Mouse (Mus musculus): ENCODE results near the gene Prkd2. TPM values are rescaled to one million over a fixed set of nuclear protein-coding genes. Genes with fewer than 3 reads are reported as not detected.
A peak's percentile ranks its signal among the peaks of the same experiment; 100 is the strongest.

Prkd2 gene
- total RNA-seq, 2 experiments from 2014 or later, result 5.8 to 8.2 TPM

GRCm38 (mm10) chr7:16827274-16827673 lies 15.4 kb upstream of the Prkd2 start:
- no peak for DNase-seq

DNA sequence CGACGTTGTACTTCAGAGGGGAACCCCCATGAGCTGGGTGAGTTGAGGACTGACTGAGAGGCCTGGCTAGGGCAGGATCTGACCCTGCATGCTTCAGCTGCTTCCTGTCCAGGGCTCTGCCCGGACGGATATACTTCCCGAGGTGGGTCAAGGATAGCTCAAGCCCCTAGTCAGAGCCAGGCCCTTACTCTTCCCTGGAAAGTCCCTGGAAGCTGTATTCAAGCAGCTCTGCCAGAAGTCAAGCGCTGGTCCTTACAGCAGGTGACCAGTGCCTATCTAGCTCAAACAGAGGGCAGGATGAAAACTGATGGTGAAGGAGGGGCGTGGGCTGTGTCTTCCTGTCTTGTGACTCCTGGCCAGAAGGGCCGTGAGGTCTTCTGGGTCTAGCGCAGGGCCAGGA lies 12.3 kb upstream of the Prkd2 start:
- DNase-seq, result no peak

DNA sequence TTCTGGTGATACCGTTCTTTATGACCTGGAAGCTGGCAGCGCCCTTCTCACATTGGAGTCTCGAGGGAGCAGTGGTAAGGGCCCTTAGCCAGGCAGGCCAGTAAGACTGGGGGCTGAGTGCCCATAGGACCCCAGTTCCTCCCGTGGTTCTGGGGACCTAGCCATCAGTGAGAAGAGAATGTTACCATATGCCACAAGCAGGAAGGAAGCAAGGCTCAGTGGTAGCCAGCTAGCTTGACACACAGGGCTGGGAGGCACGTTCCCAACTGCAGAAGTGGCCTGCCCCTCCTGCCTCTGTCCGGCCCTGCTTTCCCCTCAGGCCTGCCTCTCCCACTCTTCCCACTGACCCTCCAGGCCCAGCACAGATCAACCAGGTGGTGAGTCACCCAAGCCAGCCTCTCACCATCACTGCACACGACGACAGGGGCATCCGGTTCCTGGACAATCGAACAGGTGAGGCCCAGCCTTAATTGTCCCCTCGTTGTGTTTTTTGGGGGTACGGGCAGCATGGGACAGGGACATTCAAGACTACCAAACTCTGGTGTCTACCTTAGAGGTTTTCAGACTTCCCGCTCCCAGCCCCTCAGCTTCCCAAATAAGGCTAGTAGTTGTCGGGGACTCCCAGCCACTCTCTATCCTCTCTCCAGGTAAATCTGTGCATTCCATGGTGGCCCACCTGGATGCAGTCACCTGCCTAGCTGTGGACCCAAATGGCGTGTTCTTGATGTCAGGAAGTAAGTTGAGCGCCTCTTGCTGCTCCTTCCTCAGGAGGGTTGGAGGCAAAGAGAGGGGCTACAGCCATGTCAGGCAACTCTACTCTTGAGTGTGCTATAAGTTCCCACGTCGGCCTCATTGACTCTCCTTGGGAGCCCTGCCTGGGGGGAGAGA lies 4.5 kb upstream of the Prkd2 start:
- DNase-seq, result no peak

DNA sequence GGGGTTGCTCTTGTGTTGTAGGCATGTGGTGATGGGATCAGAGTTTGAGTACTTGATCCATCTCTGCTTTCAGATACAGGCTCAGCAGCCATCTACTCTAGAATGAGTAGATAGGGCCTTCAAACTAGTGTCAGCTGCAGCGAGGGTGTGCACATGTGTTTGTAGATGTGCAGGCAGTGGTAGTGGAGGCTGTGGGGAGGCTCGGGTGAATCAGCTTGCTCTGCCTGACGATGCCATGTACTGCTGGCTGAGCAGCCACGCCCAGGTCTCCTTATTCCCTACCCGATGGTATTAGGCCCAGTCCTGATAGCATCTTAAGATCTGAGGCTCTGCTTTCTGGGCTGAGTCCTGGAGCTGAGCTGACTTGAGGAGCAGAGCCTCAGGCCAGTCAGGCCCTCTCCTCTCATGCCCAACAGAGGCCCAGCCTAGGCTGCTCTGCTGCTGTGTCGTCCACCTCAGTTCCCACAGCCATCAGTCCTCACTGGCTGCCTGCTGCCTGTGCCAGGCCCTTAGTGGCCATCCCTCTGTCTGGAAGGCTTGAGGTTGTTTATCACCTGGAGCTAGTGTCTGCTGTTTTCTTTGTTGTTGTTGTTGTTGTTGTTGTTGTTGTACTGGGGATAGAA lies 3.8 kb upstream of the Prkd2 start:
- DNase-seq, result no peak

DNA sequence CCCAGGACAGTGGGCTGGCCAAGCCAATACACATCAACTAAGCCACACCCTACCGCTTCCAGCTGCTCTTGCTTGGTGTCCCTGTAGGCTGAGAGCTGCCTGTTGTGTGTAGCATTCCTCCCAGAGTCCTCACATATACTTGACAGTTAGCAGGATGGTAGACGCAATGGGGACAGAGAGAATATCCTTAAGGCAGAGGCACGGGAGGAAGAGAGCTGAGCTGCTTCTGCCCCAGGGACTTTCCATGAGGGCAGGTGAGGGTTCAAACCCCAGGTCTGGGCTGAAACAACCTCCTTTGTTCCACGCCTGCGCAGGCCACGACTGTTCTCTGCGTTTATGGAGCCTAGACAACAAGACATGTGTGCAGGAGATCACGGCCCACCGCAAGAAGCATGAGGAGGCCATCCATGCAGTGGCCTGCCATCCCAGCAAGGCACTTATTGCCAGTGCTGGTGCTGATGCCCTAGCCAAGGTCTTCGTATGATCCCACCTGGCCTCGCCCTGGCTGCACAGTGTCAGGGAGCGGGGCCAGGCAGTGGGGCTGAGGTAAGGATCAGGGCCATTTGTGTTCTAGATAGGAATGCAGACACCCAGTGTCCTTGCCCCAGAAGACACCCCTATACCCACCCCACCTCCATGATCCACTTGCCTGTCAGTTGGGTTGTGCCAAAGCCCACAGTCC lies 3.1 kb upstream of the Prkd2 start:
- no peak for DNase-seq

- no peak for DNase-seq
These were observed 2.6 kb upstream of the Prkd2 start for GRCm38 (mm10) chr7:16840109-16840491.

DNA sequence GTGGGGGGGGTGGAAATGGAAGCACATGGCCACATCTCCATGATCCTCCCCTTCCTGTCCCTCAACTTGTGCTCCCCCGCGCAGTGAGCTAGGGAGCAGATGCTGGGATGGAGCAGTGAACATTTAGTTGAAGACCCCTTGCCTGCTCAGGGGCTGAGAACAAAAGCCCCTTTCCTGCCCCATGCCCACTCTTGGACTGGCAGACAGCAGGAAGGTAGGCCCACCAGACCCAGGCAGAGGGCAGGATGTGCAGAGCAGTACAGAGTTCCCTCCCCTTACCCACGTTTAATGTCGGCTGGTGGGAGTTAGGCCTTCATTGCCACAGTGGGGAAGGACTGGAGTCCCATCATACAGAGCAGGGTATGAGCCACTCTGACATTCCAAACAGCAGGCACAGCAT lies 1.6 kb upstream of the Prkd2 start:
- no peak for DNase-seq

GRCm38 (mm10) chr7:16841561-16842560 lies 841 bp upstream of the Prkd2 start:
- no peak for DNase-seq

DNA sequence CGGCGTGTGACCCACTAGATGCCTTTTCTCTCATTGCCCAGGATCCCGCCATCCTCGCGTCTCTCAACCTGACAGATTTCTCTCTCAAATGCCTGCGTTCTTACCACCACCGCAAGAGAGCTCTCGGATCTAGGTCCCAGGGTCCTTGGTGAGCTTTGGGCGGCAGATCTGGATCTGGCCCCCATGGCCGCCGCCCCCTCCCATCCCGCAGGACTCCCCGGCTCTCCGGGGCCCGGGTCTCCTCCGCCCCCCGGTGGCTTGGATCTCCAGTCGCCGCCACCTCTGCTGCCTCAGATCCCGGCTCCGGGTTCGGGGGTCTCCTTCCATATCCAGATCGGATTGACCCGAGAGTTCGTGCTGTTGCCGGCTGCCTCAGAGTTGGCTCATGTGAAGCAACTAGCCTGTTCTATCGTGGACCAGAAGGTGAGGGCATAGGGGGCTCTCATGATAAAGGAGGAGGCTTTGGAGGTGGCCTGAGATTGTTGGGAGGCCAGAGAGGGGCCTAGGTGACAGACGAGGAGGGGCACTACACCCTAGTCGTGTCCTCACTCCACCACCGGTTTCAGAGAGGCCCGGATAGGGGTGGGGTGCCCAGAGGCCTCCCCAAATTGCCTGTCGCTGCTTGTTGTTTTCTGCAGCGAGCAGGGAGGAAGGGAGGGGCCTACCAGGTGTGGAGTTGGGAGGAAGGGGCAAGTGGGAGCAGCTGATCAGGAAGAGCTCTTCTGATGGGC lies 904 bp downstream of the Prkd2 start:
- DNase-seq, result no peak

GRCm38 (mm10) chr7:16844696-16845071 lies 2.0 kb downstream of the Prkd2 start:
- DNase-seq, result no peak

DNA sequence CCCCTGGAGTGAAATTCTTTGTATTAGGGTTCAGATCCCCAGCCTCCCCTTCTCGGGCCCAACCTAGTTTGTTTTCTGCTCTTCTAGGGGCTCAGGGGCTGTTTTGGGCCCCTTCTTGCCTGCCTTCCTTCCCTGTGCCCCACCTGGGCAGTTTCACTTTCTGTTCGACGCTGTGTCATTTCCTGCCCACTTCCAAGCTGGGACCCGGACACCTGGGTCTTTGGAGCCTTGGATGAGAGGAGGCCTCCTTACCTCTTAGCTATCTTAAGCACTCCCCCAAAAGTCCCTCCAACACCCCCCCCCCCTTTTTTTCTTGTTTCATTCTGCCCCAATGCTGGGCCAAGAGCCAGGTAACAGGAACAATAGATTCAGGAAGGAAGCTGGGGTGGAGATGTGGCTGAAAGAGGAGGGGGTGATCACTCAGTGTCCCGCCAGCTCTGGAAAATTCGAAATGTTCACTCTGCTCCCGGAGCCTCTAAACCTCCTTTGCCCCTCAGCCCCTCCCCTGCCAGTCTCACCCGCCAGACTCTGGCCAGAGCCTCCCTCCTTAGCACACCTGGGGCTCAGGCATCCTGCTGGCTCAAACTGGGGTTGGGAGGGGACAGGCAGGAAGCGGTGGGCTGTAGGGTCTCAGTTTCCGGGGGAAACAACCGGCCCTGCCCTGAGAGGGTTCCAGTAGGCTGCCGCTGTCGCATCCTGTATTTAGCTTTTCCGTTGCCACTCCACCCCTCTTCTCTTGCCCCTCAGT lies 2.5 kb downstream of the Prkd2 start:
- DNase-seq, result no peak

DNA sequence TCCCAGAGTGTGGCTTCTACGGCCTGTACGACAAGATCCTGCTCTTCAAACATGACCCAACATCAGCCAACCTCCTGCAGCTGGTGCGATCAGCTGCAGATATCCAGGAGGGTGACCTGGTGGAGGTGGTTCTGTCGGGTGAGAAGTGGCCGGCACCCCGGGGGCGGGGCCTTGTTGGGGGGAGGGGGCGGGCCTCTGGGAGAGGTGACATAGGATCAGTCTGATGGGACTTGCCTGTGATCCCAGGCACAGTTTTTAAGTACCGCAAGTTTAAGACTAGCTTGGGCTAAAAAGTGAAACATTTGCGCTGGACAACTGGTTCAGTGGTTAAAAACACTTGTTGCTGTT lies 3.1 kb downstream of the Prkd2 start:
- no peak for DNase-seq

GRCm38 (mm10) chr7:16846775-16847174 lies 4.1 kb downstream of the Prkd2 start:
- no peak for DNase-seq

- DNase-seq, result no peak
These were observed 4.8 kb downstream of the Prkd2 start for GRCm38 (mm10) chr7:16847507-16847906.

DNA sequence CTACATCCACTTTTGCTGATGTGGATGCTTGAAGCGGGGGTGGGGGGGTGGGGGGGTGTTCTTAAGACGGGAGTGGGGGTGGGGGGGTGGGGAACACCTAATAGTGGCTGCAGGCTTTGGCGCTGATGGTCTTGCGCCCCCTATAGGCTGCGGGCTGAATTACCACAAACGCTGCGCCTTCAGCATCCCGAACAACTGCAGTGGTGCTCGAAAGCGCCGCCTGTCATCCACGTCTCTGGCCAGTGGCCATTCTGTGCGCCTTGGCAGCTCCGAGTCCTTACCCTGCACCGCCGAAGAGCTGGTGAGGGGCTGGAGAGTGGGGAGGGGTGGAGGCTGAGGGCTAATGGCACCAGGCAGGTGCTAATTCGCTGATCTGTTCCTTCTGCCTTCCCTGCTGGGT lies 5.9 kb downstream of the Prkd2 start:
- peak; percentile 67 to 70 for DNase-seq

DNA sequence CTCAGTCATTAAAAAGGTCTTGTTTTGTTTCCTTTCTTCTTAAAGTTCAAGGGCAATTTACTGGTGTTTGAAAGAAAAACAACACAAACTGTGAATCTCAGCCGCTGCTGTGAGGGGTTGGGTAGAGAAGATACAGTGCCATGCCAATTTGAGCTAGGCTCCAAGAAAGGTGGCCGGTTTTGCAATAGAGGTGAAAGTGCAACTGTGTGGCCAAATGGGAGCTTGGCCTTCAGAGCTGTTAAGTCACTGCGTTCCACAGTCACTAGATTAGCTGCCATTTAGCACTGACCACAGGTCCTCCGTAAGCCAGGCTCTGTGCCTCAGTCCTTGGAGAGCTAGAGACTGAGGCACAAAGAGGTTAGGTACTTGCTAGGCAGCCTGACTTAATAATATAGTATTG lies 8.9 kb downstream of the Prkd2 start:
- no peak for DNase-seq

GRCm38 (mm10) chr7:16853302-16853831 lies 10.7 kb downstream of the Prkd2 start:
- no peak for DNase-seq

DNA sequence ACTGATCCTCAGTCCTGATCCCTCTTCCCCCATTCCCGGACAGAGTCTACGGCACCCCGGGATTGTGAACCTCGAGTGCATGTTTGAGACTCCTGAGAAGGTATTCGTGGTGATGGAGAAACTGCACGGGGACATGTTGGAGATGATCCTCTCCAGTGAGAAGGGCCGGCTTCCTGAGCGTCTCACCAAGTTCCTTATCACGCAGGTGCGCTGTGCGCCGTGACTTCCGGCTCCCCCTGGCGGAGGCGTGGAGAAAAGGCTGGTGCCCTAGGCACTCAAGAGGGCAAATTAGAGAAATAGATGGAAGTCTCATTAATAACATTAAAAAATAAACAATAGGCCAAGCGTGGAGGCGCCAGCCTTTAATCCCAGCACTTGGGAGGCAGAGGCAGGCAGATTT lies 15.6 kb downstream of the Prkd2 start:
- no peak for DNase-seq

GRCm38 (mm10) chr7:16859902-16860651 lies 17.4 kb downstream of the Prkd2 start:
- no peak for DNase-seq

DNA sequence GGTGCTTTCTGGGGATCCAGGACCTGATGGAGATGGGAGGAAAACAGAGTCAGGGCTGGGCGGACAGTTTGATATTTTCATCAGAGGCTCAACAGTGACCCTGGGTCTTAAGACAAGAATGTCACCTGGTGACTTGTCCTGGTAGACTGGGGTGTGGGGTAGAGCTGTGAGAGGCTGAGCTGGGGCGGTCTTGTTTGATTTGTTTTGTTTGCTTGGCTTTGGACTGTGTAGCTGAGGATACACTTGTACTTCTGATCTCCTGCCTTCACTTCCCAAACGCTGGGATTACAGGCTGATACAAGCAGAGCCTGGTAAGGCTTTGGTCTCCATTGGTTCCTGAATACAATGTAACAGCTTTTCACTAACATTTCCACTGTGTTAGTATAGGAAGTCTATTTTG lies 24.8 kb downstream of the Prkd2 start:
- no peak for DNase-seq
